9 mouse cellular contexts compared by ENCODE assay signal in genomic region chr11:49202523-49203061, GRCm38 (mm10). TPM values are rescaled to one million over a fixed set of nuclear protein-coding genes. Genes with fewer than 3 reads are reported as not detected.
DNase-seq lines count a peak whose midpoint lies in the region; ATAC-seq and TF ChIP-seq lines count a peak whose summit lies in the region.
"Had no signal": no experiment of that assay in that cellular context is flagged by ENCODE, and none has a peak within 500 bp of the region (broad histone marks: within the 10 kb centered on the region; RNA-seq: fewer than 3 reads in every experiment).

No protein-coding gene starts in this region.

- intact Hi-C loops in heart, postnatal 25 days (cut with DNase I) = loop anchor here (2.0 to 10.0 kb wide), 2 partner anchors 42 to 398 kb away; partner anchors contain the start of genes Mgat1 and Rack1
- intact Hi-C loops in gastrocnemius, postnatal 14 days (cut with DNase I; ENCODE audit: low total_unique reads) = loop anchor here (5.0 kb wide), 1 partner anchor 50 kb away; no protein-coding TSS in a partner anchor

- H3K4me3 ChIP-seq in heart, embryonic 10.5 days = peak overlapping the region; percentile 86
- peak overlapping the region; percentile 78 to 93 for H3K4me3 ChIP-seq in ES-E14 (ENCODE audit: insufficient read depth in 1 of 2, low read depth in 1 of 2, low read length in 2 of 2, poor library complexity in 1 of 2, severe bottlenecking in 1 of 2)
- peak overlapping the region; percentile 88 for H3K4me3 ChIP-seq in embryonic facial prominence, embryonic 15.5 days (replicated peaks)
- H3K4me3 ChIP-seq in hindbrain, embryonic 16.5 days (ENCODE audit: low read length) = peak overlapping the region; percentile 80
- peak overlapping the region; percentile 88 to 90 for H3K4me3 ChIP-seq in liver, embryonic 14.5 days (ENCODE audit: insufficient read depth in 1 of 2, low read depth in 2 of 2, low read length in 2 of 2)
- peak overlapping the region; percentile 98 for H3K4me3 ChIP-seq in neural tube, embryonic 14.5 days (ENCODE audit: low read depth, low read length)

- peak overlapping the region; percentile 91 for H3K9ac ChIP-seq in ES-E14 (ENCODE audit: insufficient read depth, low read depth, low read length, poor library complexity, severe bottlenecking)
- peak overlapping the region; percentile 99 for H3K9ac ChIP-seq in embryonic facial prominence, embryonic 15.5 days
- H3K9ac ChIP-seq in hindbrain, embryonic 16.5 days (ENCODE audit: low read depth, low read length) = peak overlapping the region; percentile 94
- peak overlapping the region; percentile 96 for H3K9ac ChIP-seq in liver, embryonic 14.5 days (replicated peaks)
- H3K9ac ChIP-seq in neural tube, embryonic 14.5 days (replicated peaks; ENCODE audit: low read depth, low read length) = peak overlapping the region; percentile 95

- peak overlapping the region; percentile 100 for H3K27ac ChIP-seq in heart, embryonic 10.5 days
- peak overlapping the region; percentile 94; the same call in 1 of the 2 replicates for H3K27ac ChIP-seq in ES-E14 (ENCODE audit: insufficient read depth, low read depth, low read length, poor library complexity, severe bottlenecking)
- peak overlapping the region; percentile 99 for H3K27ac ChIP-seq in embryonic facial prominence, embryonic 15.5 days (replicated peaks)
- peak overlapping the region; percentile 96 for H3K27ac ChIP-seq in hindbrain, embryonic 16.5 days (ENCODE audit: low read depth, low read length)
- H3K27ac ChIP-seq in liver, embryonic 14.5 days = peak overlapping the region; percentile 94
- peak overlapping the region; percentile 96 for H3K27ac ChIP-seq in neural tube, embryonic 14.5 days (ENCODE audit: low read depth, low read length)

- peak; percentile 73 for DNase-seq in heart, embryonic 10.5 days (ENCODE audit: low spot score)
- no peak for DNase-seq in heart, postnatal 25 days (ENCODE audit: low spot score)
- DNase-seq in ES-E14 (ENCODE audit: low read depth, low spot score) = no peak
- DNase-seq in liver, embryonic 14.5 days (ENCODE audit: low read depth in 3 of 3, low spot score in 3 of 3) = peak in 1 of 3 experiments; percentile 58
- no peak for DNase-seq in gastrocnemius, postnatal 14 days

- peak overlapping the region; percentile 67 for H3K4me2 ChIP-seq in embryonic facial prominence, embryonic 15.5 days (replicated peaks)
- H3K4me2 ChIP-seq in hindbrain, embryonic 16.5 days (ENCODE audit: low read length) = peak overlapping the region; percentile 80
- H3K4me2 ChIP-seq in liver, embryonic 14.5 days (ENCODE audit: low read depth) = peak overlapping the region; percentile 93
- H3K4me2 ChIP-seq in neural tube, embryonic 14.5 days (ENCODE audit: low read depth, low read length) = peak overlapping the region; percentile 92

- H3K27me3 ChIP-seq in heart, embryonic 10.5 days (ENCODE audit: insufficient read depth, poor library complexity, severe bottlenecking) = no peaks in the 10 kb centered on the region
- no peaks in the 10 kb centered on the region for H3K27me3 ChIP-seq in embryonic facial prominence, embryonic 15.5 days
- H3K27me3 ChIP-seq in hindbrain, embryonic 16.5 days (replicated peaks; ENCODE audit: control insufficient read depth, insufficient read depth, low read length) = no peaks in the 10 kb centered on the region
- no peaks in the 10 kb centered on the region for H3K27me3 ChIP-seq in liver, embryonic 14.5 days (ENCODE audit: control insufficient read depth, insufficient read depth, low read length)
- H3K27me3 ChIP-seq in neural tube, embryonic 14.5 days (ENCODE audit: control insufficient read depth, insufficient read depth, low read length) = no peaks in the 10 kb centered on the region; the same call in 1 of the 2 replicates

- no peak for TF ChIP-seq CTCF in liver, embryonic 14.5 days (IDR thresholded peaks at IDR 0.05; ENCODE audit: low read depth)

- H3K36me3 ChIP-seq in heart, embryonic 10.5 days = peaks cover 14% of the 10 kb centered on the region
- H3K36me3 ChIP-seq in ES-E14 (ENCODE audit: control insufficient read depth, insufficient read depth, low read length, poor library complexity, severe bottlenecking) = no peaks in the 10 kb centered on the region
- peaks cover 7% of the 10 kb centered on the region; the same call in 1 of the 2 replicates for H3K36me3 ChIP-seq in embryonic facial prominence, embryonic 15.5 days
- no peaks in the 10 kb centered on the region for H3K36me3 ChIP-seq in hindbrain, embryonic 16.5 days (ENCODE audit: control insufficient read depth, insufficient read depth, low read length)
- H3K36me3 ChIP-seq in liver, embryonic 14.5 days (replicated peaks; ENCODE audit: control insufficient read depth, insufficient read depth, low read depth) = no peaks in the 10 kb centered on the region
- no peaks in the 10 kb centered on the region for H3K36me3 ChIP-seq in neural tube, embryonic 14.5 days (ENCODE audit: control insufficient read depth, insufficient read depth, low read length)

- in situ Hi-C loops in ES-E14 (cut with MboI; ENCODE audit: low sequenced_read_pairs in 2 of 2, unreplicated experiment in 2 of 2) = no loop called here

- TF ChIP-seq EP300 in liver, embryonic 14.5 days (IDR thresholded peaks at IDR 0.05; ENCODE audit: low read depth) = no peak

- 3% methylated on average over 10 of the region's 10 CpGs for WGBS in heart, embryonic 10.5 days
- 2% methylated on average over 10 of the region's 10 CpGs for WGBS in embryonic facial prominence, embryonic 15.5 days
- 5% methylated on average over 10 of the region's 10 CpGs for WGBS in hindbrain, embryonic 16.5 days
- under 1% methylated on average over 10 of the region's 10 CpGs for WGBS in liver, embryonic 14.5 days (ENCODE audit: insufficient replicate concordance)
- 6% methylated on average over 10 of the region's 10 CpGs for WGBS in neural tube, embryonic 14.5 days

- no peaks in the 10 kb centered on the region for H3K9me3 ChIP-seq in heart, embryonic 10.5 days
- H3K9me3 ChIP-seq in ES-E14 (ENCODE audit: control insufficient read depth, insufficient read depth, low read depth, low read length) = no peaks in the 10 kb centered on the region; the same call in 1 of the 2 replicates
- H3K9me3 ChIP-seq in embryonic facial prominence, embryonic 15.5 days (replicated peaks) = no peaks in the 10 kb centered on the region
- no peaks in the 10 kb centered on the region for H3K9me3 ChIP-seq in hindbrain, embryonic 16.5 days (ENCODE audit: control insufficient read depth, low read length)
- no peaks in the 10 kb centered on the region for H3K9me3 ChIP-seq in liver, embryonic 14.5 days (ENCODE audit: control insufficient read depth, low read length)
- no peaks in the 10 kb centered on the region for H3K9me3 ChIP-seq in neural tube, embryonic 14.5 days (ENCODE audit: control insufficient read depth, low read length)

- H3K4me1 ChIP-seq in heart, embryonic 10.5 days = peaks cover 17% of the 10 kb centered on the region
- peaks cover 0 to 3% of the 10 kb centered on the region in 2 experiments; a peak in 2 of 4 replicates for H3K4me1 ChIP-seq in ES-E14 (ENCODE audit: control insufficient read depth in 2 of 2, insufficient read depth in 2 of 2, low read length in 2 of 2, poor library complexity in 1 of 2)
- H3K4me1 ChIP-seq in embryonic facial prominence, embryonic 15.5 days = peaks cover 9% of the 10 kb centered on the region
- peaks cover 13% of the 10 kb centered on the region for H3K4me1 ChIP-seq in hindbrain, embryonic 16.5 days (ENCODE audit: control insufficient read depth, insufficient read depth, low read depth, low read length)
- peaks cover 28 to 33% of the 10 kb centered on the region in 2 experiments for H3K4me1 ChIP-seq in liver, embryonic 14.5 days (replicated peaks; ENCODE audit: control insufficient read depth in 2 of 2, insufficient read depth in 2 of 2, low read length in 1 of 2)
- H3K4me1 ChIP-seq in neural tube, embryonic 14.5 days (ENCODE audit: control insufficient read depth, insufficient read depth, low read length) = peaks cover 16% of the 10 kb centered on the region

- no peak for ATAC-seq in embryonic facial prominence, embryonic 15.5 days (ENCODE audit: insufficient number of reproducible peaks, low FRiP score, low TSS enrichment, low read depth)
- ATAC-seq in hindbrain, embryonic 16.5 days = peak; percentile 44
- ATAC-seq in liver, embryonic 14.5 days (ENCODE audit: insufficient read depth) = peak; percentile 10; the same call in 1 of the 2 replicates
- ATAC-seq in neural tube, embryonic 14.5 days (ENCODE audit: low read depth) = peak; percentile 50; the same call in 1 of the 2 replicates

RNA-seq across cellular contexts. Expression of gene Zfp62, which starts 0.5 kb away (rescaled TPM):
- 32.8 and 34.6 TPM in 2 replicates for polyA plus RNA-seq in heart, embryonic 10.5 days (2016; fragmentation: Nextera tagmentation; extraction: Ambion mirVana)
- 10 to 100 TPM; 21.5 to 29.6 TPM for total RNA-seq in heart, postnatal 25 days (2021)
- total RNA-seq in ES-E14 (2012; rRNA removed) = 25.2 and 28.7 TPM in 2 replicates
- 36.0 and 36.7 TPM in 2 replicates for polyA plus RNA-seq in embryonic facial prominence, embryonic 15.5 days (2015; fragmentation: Nextera tagmentation; extraction: Ambion mirVana)
- 35.3 and 38.0 TPM in 2 replicates for polyA plus RNA-seq in hindbrain, embryonic 16.5 days (2015; fragmentation: Nextera tagmentation; extraction: Ambion mirVana)
- polyA plus RNA-seq in liver, embryonic 14.5 days (2012; rRNA removed) = 3.1 and 5.2 TPM in 2 replicates
- 10.6 and 11.4 TPM in 2 replicates for polyA plus RNA-seq in liver, embryonic 14.5 days (2014; fragmentation: Nextera tagmentation; extraction: Ambion mirVana)
- polyA plus RNA-seq in neural tube, embryonic 14.5 days (2014; fragmentation: Nextera tagmentation; extraction: Ambion mirVana) = 49.6 and 54.4 TPM in 2 replicates
- 10 to 100 TPM; 16.5 to 18.1 TPM for total RNA-seq in gastrocnemius, postnatal 14 days (2021)

RNA-seq across cellular contexts. Expression of gene Btnl9, which starts 15.6 kb away (rescaled TPM):
- polyA plus RNA-seq in heart, embryonic 10.5 days (2016; fragmentation: Nextera tagmentation; extraction: Ambion mirVana) = 0.11 and 0.23 TPM in 2 replicates
- 10 to 100 TPM; 25.0 to 35.0 TPM for total RNA-seq in heart, postnatal 25 days (2021)
- total RNA-seq in ES-E14 (2012; rRNA removed) = 0.09 and 0.48 TPM in 2 replicates
- 1.7 and 2.2 TPM in 2 replicates for polyA plus RNA-seq in embryonic facial prominence, embryonic 15.5 days (2015; fragmentation: Nextera tagmentation; extraction: Ambion mirVana)
- 0.27 and 0.65 TPM in 2 replicates for polyA plus RNA-seq in hindbrain, embryonic 16.5 days (2015; fragmentation: Nextera tagmentation; extraction: Ambion mirVana)
- polyA plus RNA-seq in liver, embryonic 14.5 days (2012; rRNA removed) = 0.78 and 1.2 TPM in 2 replicates
- 0.34 and 0.57 TPM in 2 replicates for polyA plus RNA-seq in liver, embryonic 14.5 days (2014; fragmentation: Nextera tagmentation; extraction: Ambion mirVana)
- polyA plus RNA-seq in neural tube, embryonic 14.5 days (2014; fragmentation: Nextera tagmentation; extraction: Ambion mirVana) = 0.17 and 0.23 TPM in 2 replicates
- 1 to 10 TPM; 4.8 to 9.0 TPM for total RNA-seq in gastrocnemius, postnatal 14 days (2021)

RNA-seq across cellular contexts. Expression of gene Mgat1, which starts 41.4 kb away (rescaled TPM):
- 41.1 and 46.9 TPM in 2 replicates for polyA plus RNA-seq in heart, embryonic 10.5 days (2016; fragmentation: Nextera tagmentation; extraction: Ambion mirVana)
- 10 to 100 TPM; 49.1 to 64.1 TPM for total RNA-seq in heart, postnatal 25 days (2021)
- 43.1 and 54.2 TPM in 2 replicates for total RNA-seq in ES-E14 (2012; rRNA removed)
- polyA plus RNA-seq in embryonic facial prominence, embryonic 15.5 days (2015; fragmentation: Nextera tagmentation; extraction: Ambion mirVana) = 71.7 and 75.4 TPM in 2 replicates
- polyA plus RNA-seq in hindbrain, embryonic 16.5 days (2015; fragmentation: Nextera tagmentation; extraction: Ambion mirVana) = 34.5 and 38.2 TPM in 2 replicates
- polyA plus RNA-seq in liver, embryonic 14.5 days (2012; rRNA removed) = 22.8 and 23.7 TPM in 2 replicates
- polyA plus RNA-seq in liver, embryonic 14.5 days (2014; fragmentation: Nextera tagmentation; extraction: Ambion mirVana) = 22.6 and 25.7 TPM in 2 replicates
- polyA plus RNA-seq in neural tube, embryonic 14.5 days (2014; fragmentation: Nextera tagmentation; extraction: Ambion mirVana) = 22.6 and 29.3 TPM in 2 replicates
- 10 to 100 TPM; 35.7 to 39.5 TPM for total RNA-seq in gastrocnemius, postnatal 14 days (2021)

RNA-seq across cellular contexts. Expression of gene Olfr1394, which starts 48.4 kb away (rescaled TPM):
- polyA plus RNA-seq in heart, embryonic 10.5 days (2016; fragmentation: Nextera tagmentation; extraction: Ambion mirVana) = not detected in 2 replicates
- total RNA-seq in heart, postnatal 25 days (2021) = not detected
- total RNA-seq in ES-E14 (2012; rRNA removed) = not detected in 2 replicates
- polyA plus RNA-seq in embryonic facial prominence, embryonic 15.5 days (2015; fragmentation: Nextera tagmentation; extraction: Ambion mirVana) = 0.05 TPM in 2 replicates
- polyA plus RNA-seq in hindbrain, embryonic 16.5 days (2015; fragmentation: Nextera tagmentation; extraction: Ambion mirVana) = not detected in 2 replicates
- not detected in 2 replicates for polyA plus RNA-seq in liver, embryonic 14.5 days (2012; rRNA removed)
- not detected in 2 replicates for polyA plus RNA-seq in liver, embryonic 14.5 days (2014; fragmentation: Nextera tagmentation; extraction: Ambion mirVana)
- polyA plus RNA-seq in neural tube, embryonic 14.5 days (2014; fragmentation: Nextera tagmentation; extraction: Ambion mirVana) = not detected in 2 replicates
- not detected for total RNA-seq in gastrocnemius, postnatal 14 days (2021)
- total RNA-seq: adrenal gland, postnatal 36 days had no signal
